Mouse (Mus musculus) regulatory T cell (primary cell): ENCODE measurements at regions not wholly inside any gene's neighbourhood (a gene's known extent, or its start where the extent isn't known, plus 50 kb on each side); places are given as distances from the start of the nearest gene placed in this dataset.

Experiments used
- in situ Hi-C: fragments of 300-600 bp; cut with MboI, MseI; formaldehyde crosslinking; loops from one replicate; pipeline ENCODE4 v1.15.1; 2025; ENCODE audit warnings: high pct_unique_total_duplicates

DNA sequence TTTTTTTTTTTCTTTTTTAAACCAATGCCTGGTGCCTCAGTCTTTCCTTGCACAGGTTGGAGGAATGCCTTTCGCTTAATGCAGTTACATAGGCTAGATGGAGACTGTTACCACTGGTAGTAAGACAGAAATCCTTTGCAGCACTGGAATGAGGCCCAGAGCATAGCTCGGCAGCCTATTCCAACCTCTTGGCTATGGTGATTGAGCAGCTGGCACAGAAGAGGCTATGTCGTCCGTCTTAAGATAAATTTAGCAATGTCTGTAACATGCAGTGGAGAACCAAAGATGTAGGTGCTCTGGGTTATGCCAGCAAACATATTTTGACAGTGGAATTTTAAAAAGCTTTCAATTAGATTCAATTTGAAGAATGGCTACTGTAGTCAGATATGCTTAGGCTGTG, 343.2 kb upstream of the Fam98a start:
- in situ Hi-C loops = no loop called here

DNA sequence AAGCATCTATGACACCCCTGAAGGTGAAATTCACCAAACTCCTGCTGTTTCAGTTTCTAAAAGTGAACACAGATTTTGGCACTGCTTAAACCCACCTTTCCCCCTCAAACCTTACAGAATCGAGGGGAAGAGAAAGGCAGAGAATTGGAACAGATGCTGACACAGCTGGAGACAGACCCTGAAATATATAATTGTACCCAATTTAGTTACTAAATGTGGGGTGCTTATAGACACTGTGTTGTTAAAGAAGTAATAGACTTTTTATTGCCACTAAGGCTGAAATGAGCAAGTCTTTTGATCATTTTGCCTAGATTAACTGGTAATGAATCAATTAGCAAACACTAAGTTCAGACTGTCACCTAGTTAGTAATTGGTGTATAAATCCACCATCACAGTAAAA, 341.8 kb upstream of the Fam98a start:
- in situ Hi-C loops = no loop called here

DNA sequence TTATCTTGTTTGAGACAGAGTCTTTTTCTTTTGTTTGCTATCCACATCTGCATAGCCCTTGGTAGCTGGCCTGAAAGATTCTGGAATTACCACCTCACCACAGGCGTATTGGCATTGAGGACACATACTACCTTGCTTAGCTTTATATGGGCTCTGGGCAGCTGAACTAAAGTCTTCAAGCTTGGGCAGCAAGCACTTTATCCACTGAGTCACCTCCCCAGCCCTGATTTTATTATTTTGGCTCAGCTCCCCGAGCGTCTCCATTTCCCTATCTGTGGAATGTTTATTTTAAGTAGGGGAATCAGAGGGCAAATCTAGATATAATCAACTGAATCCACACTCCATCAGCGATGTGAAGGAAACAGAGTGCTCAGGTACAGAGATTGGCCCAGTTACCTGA, 340.4 kb upstream of the Fam98a start:
- in situ Hi-C loops = no loop called here

DNA sequence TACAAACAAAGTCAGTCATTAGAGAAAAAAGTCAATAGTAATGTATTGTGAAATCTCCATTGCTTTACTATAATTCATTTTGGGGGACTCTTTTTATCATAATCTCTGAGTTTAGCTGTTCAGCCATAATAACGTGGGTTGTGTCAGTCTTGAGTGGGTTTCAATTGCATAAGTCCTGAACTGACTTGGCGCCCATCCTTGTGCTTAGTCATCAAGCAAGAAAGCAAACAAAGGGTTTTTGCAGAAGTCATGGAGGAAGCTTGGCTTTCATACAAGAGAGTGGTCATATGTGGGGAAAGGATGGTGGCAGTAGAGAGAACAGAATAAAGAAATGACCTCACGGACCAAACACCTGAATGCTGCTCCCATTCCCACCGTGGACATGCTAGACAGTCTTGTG, 339.8 kb upstream of the Fam98a start:
- in situ Hi-C loops = no loop called here

DNA sequence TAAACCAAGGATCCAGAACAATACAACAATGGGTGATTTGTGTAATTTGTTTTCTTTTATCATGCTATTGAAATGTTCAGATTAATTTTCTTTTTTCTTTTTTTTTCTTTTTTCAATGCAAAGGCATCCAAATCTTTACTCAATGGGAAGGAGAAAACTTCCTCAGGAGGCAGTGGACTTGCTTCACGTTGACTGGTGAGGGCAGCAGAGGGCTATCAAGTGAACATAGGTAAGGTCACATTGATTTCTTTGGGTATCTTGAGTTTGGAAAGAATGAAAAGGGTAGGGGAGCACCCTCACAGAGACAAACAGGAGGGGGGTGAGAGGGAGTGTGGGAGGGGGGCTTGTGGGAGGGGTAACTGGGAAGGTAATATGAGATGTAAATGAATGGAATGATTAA, 326.1 kb upstream of the Fam98a start:
- in situ Hi-C loops = no loop called here

DNA sequence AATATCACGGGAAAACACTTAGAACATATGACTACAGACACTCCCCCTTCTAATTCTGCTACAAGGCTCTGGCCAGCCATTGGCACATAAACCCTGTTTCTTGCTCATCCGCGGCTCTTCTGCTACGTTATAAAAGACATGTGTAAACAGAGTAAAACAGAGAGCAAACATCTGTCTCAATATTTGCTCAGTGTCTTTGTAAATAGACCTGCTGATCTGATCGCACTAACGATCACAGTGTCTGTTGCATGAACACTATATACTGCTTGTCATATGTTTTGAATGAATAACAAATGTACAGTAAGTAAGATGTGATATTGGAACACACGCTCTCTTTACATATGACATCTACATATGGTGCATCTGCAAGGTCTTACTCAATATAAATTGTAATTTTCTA, 325.1 kb upstream of the Fam98a start:
- in situ Hi-C loops = no loop called here

DNA sequence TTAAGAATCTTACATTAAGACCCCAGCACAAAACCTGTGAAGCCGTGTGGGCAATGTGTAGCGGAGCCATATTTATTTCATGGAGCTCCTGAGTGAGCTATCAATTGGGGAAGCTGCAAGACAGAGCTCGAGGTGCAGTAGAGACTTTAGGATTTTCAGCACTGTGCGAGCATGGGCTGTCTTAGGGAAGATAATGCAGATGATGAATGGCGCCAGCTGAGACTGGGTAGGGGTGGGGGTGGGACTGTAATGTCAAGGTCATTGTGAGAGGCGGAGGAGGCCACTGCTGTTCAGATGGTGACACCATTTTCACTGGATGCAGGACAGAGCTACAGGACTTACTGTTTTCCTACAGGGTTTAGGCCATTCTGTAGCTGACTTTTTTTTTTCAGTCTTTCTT, 322.8 kb upstream of the Fam98a start:
- in situ Hi-C loops = no loop called here

DNA sequence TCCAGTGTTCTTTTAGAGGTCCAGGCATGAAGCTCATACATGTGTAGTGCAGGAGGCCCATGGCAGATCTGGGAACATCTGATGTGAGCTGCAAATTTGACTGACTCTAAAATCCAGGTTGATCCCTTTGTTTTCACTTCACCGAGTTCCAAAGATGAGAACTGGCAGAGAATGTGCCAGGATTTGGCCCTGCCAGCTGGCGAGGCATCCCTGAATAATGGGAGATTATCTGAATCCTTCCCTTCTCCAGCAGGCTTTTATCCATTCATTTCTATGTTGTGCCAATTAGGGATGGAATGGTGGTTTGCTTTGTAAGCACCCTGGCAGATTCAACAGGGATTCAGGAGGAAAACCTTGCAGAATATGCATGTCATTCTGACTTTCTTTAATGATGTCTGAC, 318.7 kb upstream of the Fam98a start:
- in situ Hi-C loops = no loop called here

DNA sequence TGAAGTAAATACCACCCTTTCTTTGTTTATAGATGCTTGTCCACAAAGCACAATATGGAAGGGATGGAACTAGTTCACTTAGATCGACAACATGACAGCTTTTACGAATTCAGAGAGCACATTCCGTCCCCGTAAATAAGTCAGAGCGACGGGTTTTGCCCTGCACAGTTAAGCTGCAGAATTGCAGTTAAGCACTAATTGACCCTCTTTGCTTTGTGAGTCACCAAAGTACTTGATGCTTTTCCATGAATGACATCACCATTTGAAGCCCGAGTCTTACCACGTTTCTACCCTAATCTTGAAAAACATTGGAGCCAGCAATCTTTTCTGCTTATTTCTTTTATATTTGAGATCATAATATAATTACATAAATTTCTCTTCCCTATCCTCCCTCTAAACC, 305.3 kb upstream of the Fam98a start:
- in situ Hi-C loops = no loop called here

DNA sequence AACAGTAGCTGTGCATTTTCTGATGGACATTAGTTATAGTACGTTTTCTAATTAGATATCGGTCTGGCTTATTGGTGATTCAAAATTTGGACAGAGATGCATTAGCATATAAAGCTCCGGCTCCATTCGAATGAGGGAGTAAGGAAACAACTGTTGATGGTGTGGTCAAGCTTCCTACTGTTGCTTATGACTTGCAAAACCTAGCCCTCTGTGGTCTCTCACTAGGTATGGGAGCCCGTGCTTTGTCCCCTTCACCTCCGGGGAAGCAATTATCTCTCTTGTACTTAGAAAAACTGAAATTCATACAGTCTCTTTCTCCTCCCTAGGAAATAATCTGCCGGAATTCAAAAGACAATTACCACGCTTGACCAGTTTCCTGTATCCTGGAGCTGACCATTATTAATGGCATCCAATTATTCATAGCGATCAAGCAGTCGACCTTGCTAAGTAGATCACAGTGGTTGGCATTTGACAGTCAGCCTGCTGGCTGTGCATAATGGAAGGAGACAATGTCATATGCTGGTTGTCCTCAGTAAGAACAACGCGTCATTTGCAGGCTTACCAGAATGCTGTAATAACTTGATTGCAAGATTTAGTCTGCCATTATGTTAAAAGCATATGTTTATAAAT, 264.4 kb upstream of the Fam98a start:
- in situ Hi-C loops = no loop called here

DNA sequence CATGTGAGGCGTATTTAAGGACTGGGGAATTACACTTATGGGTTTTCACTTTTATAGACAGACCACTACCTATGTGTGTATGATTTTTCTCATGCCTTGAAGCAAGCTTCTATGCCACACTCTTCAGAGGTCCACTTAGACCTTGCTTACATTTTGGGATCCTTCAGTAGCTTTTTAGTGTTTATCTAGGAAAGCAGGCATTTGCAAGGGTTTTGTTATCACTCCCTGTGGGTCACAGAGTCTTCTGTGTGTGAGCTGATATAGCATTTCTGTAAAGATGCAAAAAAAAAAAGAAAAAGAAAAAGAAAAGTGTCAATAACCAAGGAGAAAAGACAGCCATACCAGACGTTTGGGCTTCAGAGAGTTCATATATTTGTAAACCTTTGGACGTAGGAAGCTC, 260.4 kb upstream of the Fam98a start:
- in situ Hi-C loops = no loop called here

DNA sequence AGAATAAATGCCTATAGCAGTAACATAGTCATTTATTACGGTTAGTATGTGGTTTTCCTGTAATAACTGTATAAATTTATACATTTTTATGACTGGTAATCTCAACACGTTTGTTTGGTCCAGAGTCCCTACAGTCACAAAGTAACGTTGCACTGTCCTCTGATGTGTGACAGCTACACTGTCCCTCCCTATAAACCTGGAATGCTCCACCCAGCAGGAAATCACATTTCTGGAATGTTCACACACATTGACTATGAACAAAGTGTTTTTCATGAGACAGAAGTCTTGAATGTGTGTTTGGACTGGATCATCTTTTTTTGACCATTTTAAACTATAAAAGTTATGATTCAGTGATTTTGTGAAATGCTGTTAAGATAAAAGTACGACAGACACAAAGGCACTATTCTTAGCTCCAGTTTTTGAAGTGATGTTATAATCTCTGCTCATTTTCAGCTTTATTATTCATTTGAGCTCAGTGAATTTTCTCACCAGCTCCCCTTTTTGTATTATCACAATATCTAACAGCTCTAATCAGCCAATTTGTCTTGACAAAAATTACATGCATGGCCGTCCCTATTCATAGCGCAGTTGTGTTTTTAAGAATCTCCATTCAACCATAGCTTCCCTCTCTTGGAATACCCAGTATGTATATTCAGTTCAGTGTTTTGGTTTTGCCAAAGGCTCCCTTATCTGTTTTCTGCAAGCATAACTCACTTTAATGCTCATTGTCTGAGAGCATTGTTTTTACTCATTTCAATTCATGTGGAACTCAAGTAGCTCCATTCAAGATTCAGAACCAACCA, 257.0 kb upstream of the Fam98a start:
- in situ Hi-C loops = no loop called here

DNA sequence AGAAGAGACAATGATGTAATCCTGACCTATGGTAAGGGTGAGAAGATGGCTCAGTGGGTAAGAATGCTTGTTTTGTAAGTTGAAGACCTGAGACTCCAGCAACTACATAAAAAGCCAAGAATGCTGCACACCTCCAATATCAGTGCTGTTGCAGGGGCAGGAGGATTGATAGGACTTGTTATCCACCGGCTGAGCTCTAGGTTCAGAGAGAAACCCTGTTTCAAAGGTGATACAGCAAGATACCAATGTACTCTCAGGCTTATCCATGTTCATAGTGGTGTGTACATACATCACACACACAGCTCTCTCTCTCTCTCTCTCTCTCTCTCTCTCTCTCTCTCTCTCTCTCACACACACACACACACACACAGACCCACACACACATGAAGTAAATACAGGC, 256.3 kb upstream of the Fam98a start:
- in situ Hi-C loops = no loop called here

DNA sequence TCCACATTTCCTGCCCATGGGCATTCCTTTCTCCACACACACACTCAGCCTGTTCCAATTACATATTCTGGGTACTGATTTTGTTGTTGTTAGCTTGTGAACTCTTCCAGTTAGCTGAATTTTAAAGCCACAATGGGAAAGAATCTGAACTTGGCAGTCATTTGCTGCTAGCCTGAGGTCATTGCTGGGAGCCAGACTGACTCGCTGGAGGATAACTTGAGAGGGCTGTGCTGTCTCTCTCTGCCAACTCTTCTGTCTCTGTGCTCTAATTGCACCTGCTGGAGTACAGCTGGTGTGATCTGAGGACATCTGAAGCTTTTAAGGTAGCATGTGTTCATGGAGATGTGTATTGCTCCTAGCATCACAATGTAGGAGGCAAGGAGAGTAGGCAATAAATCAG, 252.6 kb upstream of the Fam98a start:
- in situ Hi-C loops = no loop called here

DNA sequence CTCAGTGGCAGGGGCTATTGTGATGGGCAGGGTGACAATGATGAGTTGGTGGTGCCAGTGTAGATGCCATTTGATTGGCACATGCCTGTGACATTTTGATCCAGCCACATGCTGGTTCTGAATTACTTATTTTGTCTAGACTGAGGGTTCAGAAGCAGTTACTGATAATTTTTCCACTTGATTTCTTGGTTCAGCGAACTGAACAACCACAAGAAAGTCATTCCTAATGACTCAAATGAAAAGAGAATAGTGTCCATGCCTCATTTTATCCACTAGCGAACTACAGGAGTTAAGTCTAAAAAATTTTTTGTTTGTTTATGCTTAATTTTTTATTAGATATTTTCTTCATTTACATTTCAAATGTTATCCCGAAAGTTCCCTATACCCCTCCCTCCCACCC, 244.6 kb upstream of the Fam98a start:
- in situ Hi-C loops = no loop called here

DNA sequence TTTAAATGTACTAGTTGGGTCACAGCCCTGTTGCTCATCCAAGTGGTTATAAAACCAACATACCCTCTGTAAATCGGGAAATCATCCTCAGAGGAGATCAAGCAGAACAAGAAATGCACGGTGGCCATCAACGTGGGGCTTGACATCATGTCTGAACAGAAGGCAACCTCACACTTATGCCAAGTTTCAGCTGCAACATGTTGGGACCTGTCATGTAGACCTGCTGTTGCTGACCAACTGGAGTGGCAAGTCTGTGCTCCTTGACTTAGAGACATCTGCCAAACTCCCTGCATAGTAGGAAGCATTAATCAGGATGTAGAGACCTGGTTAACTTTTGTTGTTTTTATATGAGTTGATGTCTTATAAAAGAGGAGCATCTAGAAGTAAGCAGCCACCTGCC, 244.0 kb upstream of the Fam98a start:
- in situ Hi-C loops = no loop called here

DNA sequence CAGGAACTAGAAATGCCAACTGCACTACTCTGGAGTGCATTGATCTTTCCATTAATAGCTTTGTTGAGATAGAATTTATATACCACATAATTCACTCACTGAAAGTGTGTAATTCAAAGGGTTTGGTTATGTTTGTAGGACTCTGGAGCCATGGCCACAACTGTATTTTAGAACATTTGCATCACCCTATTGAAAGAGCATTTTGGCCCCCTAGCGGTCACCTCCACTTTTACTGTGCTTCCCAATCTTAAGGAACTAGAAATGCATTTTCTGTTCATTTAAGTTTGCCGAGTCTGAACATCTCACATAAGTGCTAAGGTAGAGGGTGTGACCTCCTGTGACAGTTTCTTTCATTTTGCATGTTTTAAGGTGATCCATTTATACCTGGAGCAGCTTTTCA, 228.0 kb upstream of the Fam98a start:
- in situ Hi-C loops = no loop called here

DNA sequence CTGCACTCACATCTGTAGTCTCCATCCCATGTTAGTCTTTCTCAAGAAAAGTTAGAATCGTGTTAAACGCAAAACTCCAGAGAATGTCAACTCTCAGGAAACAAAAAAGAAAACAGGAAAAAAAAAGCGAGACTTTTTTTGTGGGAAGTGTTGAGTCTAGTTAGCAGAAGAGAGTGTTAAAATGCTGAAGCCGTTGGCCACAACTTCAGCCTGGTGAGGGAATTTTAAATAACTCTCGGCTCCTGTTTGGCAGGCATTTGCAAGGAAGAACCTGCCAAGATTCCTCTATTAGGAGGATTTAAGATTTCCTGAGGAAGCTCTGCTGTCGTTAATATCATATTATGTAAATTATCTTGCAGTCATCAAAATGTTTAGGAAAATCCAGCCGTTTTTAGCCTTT, 224.9 kb upstream of the Fam98a start:
- in situ Hi-C loops = no loop called here

DNA sequence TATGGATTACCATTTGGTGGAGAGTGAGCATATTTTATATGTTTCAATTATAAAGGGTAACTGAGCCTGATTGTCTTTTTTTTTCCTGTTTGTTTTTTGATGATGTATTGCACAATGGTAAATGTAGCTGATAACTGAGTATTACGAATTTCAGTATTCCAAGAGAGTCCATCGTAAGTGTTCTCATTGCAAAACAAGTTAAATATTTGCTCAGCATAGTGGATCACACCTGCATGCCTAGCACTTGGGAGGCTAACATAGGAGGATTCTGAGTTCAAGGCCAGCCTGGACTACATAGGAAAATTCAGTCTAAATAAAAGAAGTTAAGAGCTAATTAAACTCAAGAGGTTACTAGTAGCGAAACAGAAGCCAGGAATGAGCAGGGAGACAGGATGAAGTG, 223.8 kb upstream of the Fam98a start:
- in situ Hi-C loops = no loop called here

DNA sequence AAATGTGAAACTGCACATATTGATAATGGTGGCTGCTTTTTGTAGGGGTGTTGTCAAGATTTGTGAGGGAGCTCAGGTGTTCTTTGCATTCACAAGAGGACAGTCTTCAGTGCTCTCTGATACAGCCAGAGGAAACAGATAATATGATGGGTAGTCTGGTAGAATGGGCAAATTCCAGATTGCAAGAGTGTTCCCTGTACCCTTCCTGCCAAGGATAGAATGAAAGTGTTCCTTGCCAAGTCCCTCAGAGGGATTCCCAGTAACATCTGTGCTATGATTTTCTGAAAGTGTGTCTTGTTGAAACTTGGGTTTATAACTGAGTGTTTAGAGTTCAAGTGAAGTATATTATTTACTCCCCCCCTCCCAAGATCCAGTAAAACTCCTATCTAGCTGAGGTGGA, 221.1 kb upstream of the Fam98a start:
- in situ Hi-C loops = no loop called here

DNA sequence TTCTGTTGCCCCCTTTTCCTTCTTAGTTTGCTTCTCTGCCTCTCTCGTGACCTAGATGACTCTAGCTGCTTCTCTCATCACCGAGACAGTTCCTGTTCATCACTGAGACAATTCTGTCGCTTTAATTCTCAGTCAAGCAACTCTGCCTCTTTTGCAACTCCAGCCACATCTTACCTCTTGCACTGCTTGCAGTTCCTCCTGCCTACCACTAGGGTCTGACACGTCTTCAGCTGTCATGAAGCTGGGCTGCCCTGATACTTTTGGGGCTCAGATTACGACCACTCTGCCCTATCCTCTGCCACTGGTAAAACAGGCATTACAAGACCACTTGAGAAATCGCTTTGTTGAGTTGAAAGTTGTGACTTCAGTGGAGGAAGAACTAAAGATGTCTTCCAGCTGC, 216.9 kb upstream of the Fam98a start:
- in situ Hi-C loops = no loop called here

DNA sequence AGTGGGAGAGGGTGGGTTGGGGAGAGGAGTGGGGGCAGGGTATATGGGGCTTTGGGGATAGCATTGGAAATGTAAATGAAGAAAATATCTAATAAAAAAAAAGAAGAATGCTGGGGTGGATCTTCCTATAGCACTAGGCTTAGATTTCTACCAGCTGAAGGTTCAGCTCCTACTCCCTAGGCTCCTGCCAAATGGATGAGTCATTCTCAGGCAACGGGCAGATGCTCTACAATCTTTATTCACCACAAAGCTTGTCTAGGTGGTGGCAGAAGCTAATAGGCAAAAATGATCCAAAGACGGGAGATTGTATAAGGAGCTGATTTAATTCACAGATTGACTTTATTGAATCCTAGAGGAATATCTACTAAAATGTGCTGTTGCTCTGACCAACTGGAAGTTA, 211.6 kb upstream of the Fam98a start:
- in situ Hi-C loops = no loop called here

DNA sequence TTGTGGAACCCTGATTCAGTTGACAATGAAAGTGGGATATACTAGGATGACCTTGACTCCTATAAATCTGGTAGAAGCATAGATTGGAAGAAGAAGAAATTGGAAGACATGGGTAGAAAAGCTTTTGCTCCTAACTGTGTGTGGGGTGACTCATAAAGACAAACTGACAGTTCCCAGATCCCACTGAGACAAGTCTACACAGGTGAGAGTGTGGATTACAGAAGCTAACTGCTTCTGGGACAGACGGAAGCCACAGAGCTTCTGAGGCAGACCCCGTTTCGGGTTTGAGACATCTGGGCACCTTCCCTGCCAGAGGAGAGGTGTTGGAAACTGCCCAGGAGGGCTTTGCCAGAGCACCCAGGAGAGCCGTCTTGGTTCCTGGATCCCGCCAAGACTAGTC, 204.7 kb upstream of the Fam98a start:
- in situ Hi-C loops = no loop called here

DNA sequence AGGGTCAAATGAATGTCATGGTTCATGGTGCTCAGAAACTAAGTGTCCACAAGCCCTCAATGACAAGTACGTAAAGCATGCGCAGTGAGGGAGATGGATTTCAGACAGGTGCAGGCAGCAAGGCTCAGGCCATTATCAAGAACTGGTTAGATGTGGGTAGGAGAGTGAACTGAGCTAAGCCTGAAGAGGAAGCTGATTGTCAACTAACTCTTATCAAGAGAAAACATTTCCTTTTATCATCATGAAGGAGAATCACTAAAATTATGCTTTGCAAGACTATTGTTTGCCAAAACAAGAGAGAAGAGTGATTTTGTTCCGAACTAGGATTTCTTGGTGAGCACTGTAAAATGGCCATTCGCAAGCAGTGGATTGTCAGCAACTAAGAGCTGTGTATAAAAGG, 164.7 kb upstream of the Fam98a start:
- in situ Hi-C loops = no loop called here
